Mouse (Mus musculus): Measurements from ENCODE around the gene Slc44a4. TPM values are rescaled to one million over a fixed set of nuclear protein-coding genes. Genes with fewer than 3 reads are reported as not detected.

Gene Slc44a4
- total RNA-seq, 2 experiments from 2014 or later, result 0.09 TPM; not detected in 1

DNA sequence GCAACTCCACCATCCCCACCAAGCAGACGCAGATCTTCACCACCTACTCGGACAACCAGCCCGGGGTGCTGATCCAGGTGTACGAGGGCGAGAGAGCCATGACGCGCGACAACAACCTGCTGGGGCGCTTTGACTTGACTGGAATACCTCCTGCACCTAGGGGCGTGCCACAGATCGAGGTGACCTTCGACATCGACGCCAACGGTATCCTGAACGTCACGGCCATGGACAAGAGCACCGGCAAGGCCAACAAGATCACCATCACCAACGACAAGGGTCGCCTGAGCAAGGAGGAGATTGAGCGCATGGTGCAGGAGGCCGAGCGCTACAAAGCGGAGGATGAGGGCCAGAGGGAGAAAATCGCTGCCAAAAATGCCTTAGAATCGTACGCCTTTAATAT is 64.0 kb downstream of the Slc44a4 start:
- intact Hi-C loops (cut with DNase I; ENCODE audit: low total_unique reads), result no loop called here
- no peak for DNase-seq

DNA sequence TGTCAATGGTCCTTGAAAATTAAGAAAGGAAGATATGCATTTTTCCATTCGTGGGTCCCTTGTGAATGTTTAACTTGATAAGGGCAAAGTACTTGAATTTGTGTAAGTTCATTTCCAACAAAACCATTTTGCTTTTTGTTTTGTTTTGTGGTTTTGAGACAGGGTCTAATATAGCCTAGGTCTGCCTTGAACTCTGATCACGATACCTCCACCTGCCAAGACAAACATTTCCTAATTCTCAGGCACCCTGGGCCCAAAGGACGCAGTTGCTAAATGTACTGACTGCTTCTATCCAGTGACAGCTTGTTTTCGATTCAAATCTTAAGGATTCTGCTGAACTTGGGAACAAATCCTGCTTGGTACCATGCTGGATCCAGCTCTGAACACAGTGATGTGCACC is 65.4 kb downstream of the Slc44a4 start:
- no peak for DNase-seq
- intact Hi-C loops (cut with DNase I; ENCODE audit: low total_unique reads), result loop anchor here (10.0 kb wide), 2 partner anchors 65 to 125 kb away; partner anchors contain the start of genes Nelfe, Skiv2l and Slc44a4

Other genes with a start within 250 kb of the Slc44a4 start
- 10 to 100 TPM; 69.8 to 85.6 TPM for gene Tnxb, start 243.9 kb upstream of the Slc44a4 start, total RNA-seq (2021)
- 1 to 10 TPM in 1 of 2 experiments, under 1 TPM in 1; 0.93 to 1.8 TPM for gene C4b, start 170.6 kb upstream of the Slc44a4 start, total RNA-seq (2021)
- under 1 TPM in 1 of 2 experiments, not detected in 1; 0.21 TPM for gene Cyp21a1, start 109.9 kb upstream of the Slc44a4 start, total RNA-seq (2021)
- 1 to 10 TPM; 6.8 to 7.2 TPM for gene Stk19, start 77.5 kb upstream of the Slc44a4 start, total RNA-seq (2021)
- gene Dxo, start 77.4 kb upstream of the Slc44a4 start, total RNA-seq (2021), result 10 to 100 TPM in 1 of 2 experiments, 1 to 10 TPM in 1; 9.3 to 13.0 TPM
- gene Skiv2l, start 64.3 kb upstream of the Slc44a4 start, total RNA-seq (2021), result 10 to 100 TPM; 17.4 to 17.8 TPM
- gene Nelfe, start 64.1 kb upstream of the Slc44a4 start, total RNA-seq (2021), result 10 to 100 TPM in 1 of 2 experiments, 1 to 10 TPM in 1; 9.7 to 13.4 TPM
- 1 to 10 TPM in 1 of 2 experiments, under 1 TPM in 1; 0.75 to 1.9 TPM for gene Cfb, start 51.9 kb upstream of the Slc44a4 start, total RNA-seq (2021)
- 1 to 10 TPM; 3.4 to 5.1 TPM for gene Zbtb12, start 35.0 kb upstream of the Slc44a4 start, total RNA-seq (2021)
- gene Gm20547, start 32.4 kb upstream of the Slc44a4 start, total RNA-seq (2021), result not detected
- 1 to 10 TPM; 1.8 to 3.1 TPM for gene C2, start 16.2 kb upstream of the Slc44a4 start, total RNA-seq (2021)
- gene Ehmt2, start 16.0 kb upstream of the Slc44a4 start, total RNA-seq (2021), result 10 to 100 TPM; 29.4 to 32.2 TPM
- 1 to 10 TPM; 8.0 to 8.3 TPM for gene Neu1, start 16.8 kb downstream of the Slc44a4 start, total RNA-seq (2021)
- 1 to 10 TPM; 2.6 to 5.9 TPM for gene Hspa1b, start 44.8 kb downstream of the Slc44a4 start, total RNA-seq (2021)
- not detected for gene Gm20481, start 55.4 kb downstream of the Slc44a4 start, total RNA-seq (2021)
- 1 to 10 TPM; 3.8 to 6.8 TPM for gene Hspa1a, start 57.7 kb downstream of the Slc44a4 start, total RNA-seq (2021)
- 10 to 100 TPM; 11.6 to 14.8 TPM for gene Hspa1l, start 58.2 kb downstream of the Slc44a4 start, total RNA-seq (2021)
- 10 to 100 TPM; 19.5 to 20.1 TPM for gene Lsm2, start 67.4 kb downstream of the Slc44a4 start, total RNA-seq (2021)
- 10 to 100 TPM; 26.8 to 29.2 TPM for gene Vars, start 86.5 kb downstream of the Slc44a4 start, total RNA-seq (2021)
- gene Vwa7, start 102.1 kb downstream of the Slc44a4 start, total RNA-seq (2021), result 1 to 10 TPM; 3.7 to 3.9 TPM
- gene Sapcd1, start 113.5 kb downstream of the Slc44a4 start, total RNA-seq (2021), result 1 to 10 TPM in 1 of 2 experiments, under 1 TPM in 1; 0.38 to 1.5 TPM
- gene Msh5, start 132.3 kb downstream of the Slc44a4 start, total RNA-seq (2021), result under 1 TPM; 0.84 to 0.94 TPM
- 10 to 100 TPM; 28.3 to 32.5 TPM for gene Clic1, start 135.5 kb downstream of the Slc44a4 start, total RNA-seq (2021)
- 10 to 100 TPM; 23.4 to 32.2 TPM for gene Ddah2, start 144.6 kb downstream of the Slc44a4 start, total RNA-seq (2021)
- not detected for gene Ly6g6c, start 150.9 kb downstream of the Slc44a4 start, total RNA-seq (2021)
- gene Mpig6b, start 151.7 kb downstream of the Slc44a4 start, total RNA-seq (2021), result not detected
- gene Ly6g6e, start 162.4 kb downstream of the Slc44a4 start, total RNA-seq (2021), result not detected
- under 1 TPM; 0.64 TPM for gene Ly6g6d, start 163.6 kb downstream of the Slc44a4 start, total RNA-seq (2021)
- gene Ly6g6f, start 171.1 kb downstream of the Slc44a4 start, total RNA-seq (2021), result not detected
- gene Abhd16a, start 174.8 kb downstream of the Slc44a4 start, total RNA-seq (2021), result 10 to 100 TPM; 52.8 to 58.5 TPM
- not detected for gene Ly6g5c, start 193.8 kb downstream of the Slc44a4 start, total RNA-seq (2021)
- under 1 TPM; 0.27 to 0.37 TPM for gene Ly6g5b, start 201.0 kb downstream of the Slc44a4 start, total RNA-seq (2021)
- 1 to 10 TPM; 7.0 to 7.9 TPM for gene Gpank1, start 207.0 kb downstream of the Slc44a4 start, total RNA-seq (2021)
- gene Csnk2b, start 207.6 kb downstream of the Slc44a4 start, total RNA-seq (2021), result 100 to 1,000 TPM; 156 to 166 TPM
- gene D17H6S53E, start 211.9 kb downstream of the Slc44a4 start, total RNA-seq (2021), result 10 to 100 TPM; 14.4 to 16.1 TPM
- gene Apom, start 217.6 kb downstream of the Slc44a4 start, total RNA-seq (2021), result not detected
- 100 to 1,000 TPM; 193 to 200 TPM for gene Bag6, start 220.7 kb downstream of the Slc44a4 start, total RNA-seq (2021)

Data from gastrocnemius, postnatal 14 days (tissue).